Mouse (Mus musculus) CH12.LX (cell line): Measurements from ENCODE around the gene Lrrc20.

Experiments used
- CTCF ChIP-seq, 2 experiments: IDR thresholded peaks in 1 of 2; conservative IDR thresholded peaks in 1 of 2; 2 replicates each; pipeline ENCODE4 v1.5.1; 2011 to 2012; ENCODE audit warnings: low read depth in 2 of 2, low read length in 2 of 2, improper control_type of control experiment in 1 of 2, inconsistent platforms in 1 of 2, mild to moderate bottlenecking in 1 of 2, moderate library complexity in 1 of 2
- EP300 ChIP-seq: IDR thresholded peaks from 2 replicates; pipeline ENCODE4 v1.6.1; 2011; ENCODE audit warnings: low read length, improper control_type of control experiment
- ETS1 ChIP-seq: conservative IDR thresholded peaks from 2 replicates; pipeline ENCODE4 v1.6.1; 2012; ENCODE audit warnings: low read depth, mild to moderate bottlenecking, inconsistent platforms, low read length, improper control_type of control experiment, moderate library complexity
- GABPA ChIP-seq: IDR thresholded peaks from 2 replicates; pipeline ENCODE4 v1.6.1; 2012; ENCODE audit warnings: low read depth, low read length, improper control_type of control experiment, inconsistent platforms; ENCODE audit not compliant: insufficient replicate concordance
- HCFC1 ChIP-seq: IDR thresholded peaks from 2 replicates; pipeline ENCODE4 v1.6.1; 2012; ENCODE audit warnings: low read depth, mild to moderate bottlenecking, inconsistent platforms, low read length, improper control_type of control experiment
- IRF4 ChIP-seq: IDR thresholded peaks from 2 replicates; pipeline ENCODE4 v1.6.1; 2014; ENCODE audit warnings: low read depth, mild to moderate bottlenecking, inconsistent platforms, low read length, improper control_type of control experiment
- MAFK ChIP-seq: IDR thresholded peaks from 2 replicates; pipeline ENCODE4 v1.6.1; 2011; ENCODE audit warnings: low read length, improper control_type of control experiment; ENCODE audit not compliant: insufficient replicate concordance
- MXI1 ChIP-seq: IDR thresholded peaks from 2 replicates; pipeline ENCODE4 v1.6.1; 2011; ENCODE audit warnings: mild to moderate bottlenecking, low read depth, low read length, improper control_type of control experiment
- USF1 ChIP-seq: IDR thresholded peaks from 2 replicates; pipeline ENCODE4 v1.6.1; 2014; ENCODE audit warnings: low read depth, mild to moderate bottlenecking, inconsistent platforms, low read length, improper control_type of control experiment

DNA sequence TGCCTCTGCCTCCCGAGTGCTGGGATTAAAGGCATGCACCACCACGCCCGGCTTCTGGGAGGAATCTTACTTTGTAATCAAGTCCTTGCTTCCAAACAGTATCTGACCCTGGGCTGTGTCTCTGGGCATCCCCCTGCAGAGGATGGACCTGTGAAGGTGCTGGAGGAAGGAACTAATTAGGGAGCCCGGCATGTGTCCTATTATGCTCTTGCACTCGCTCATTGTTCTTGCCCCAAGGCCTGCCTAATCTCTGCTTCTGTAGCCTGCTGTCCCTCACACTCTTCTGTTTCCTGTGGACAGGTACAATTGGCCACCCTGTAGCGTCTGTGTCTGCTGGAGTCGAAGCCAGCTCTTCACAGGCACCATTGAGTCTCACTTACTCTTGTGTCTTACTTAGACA is 25.2 kb downstream of the Lrrc20 start:
- TF ChIP-seq GABPA (no peak), CTCF (conservative IDR thresholded peaks at IDR 0.05 in 1 of 2, IDR thresholded peaks at IDR 0.05 in 1 of 2; ENCODE audit: low read depth in 2 of 2, low read length in 2 of 2) (no peak), MXI1 (no peak), USF1 (no peak), ETS1 (no peak), EP300 (no peak), HCFC1 (no peak), IRF4 (no peak), MAFK (no peak)
